Mouse (Mus musculus) erythroblast, adult 5-6 weeks (primary cell): ENCODE measurements around the gene Cacng3. TPM values are rescaled to one million over a fixed set of nuclear protein-coding genes. Genes with fewer than 3 reads are reported as not detected.

Source experiments
- ATAC-seq: replicated peaks from 2 replicates; pipeline ENCODE4 v1.8.0; 2016; ENCODE audit warnings: moderate number of reproducible peaks, mild to moderate bottlenecking, moderate TSS enrichment, inconsistent platforms; ENCODE audit not compliant: poor library complexity, low FRiP score, severe bottlenecking
- total RNA-seq, 2 experiments: library from RNA; stranded (forward) in 1 of 2; stranded (reverse) in 1 of 2; fragments of 150-400 nt in 1 of 2; fragments of 200-764, 138-1000 nt in 1 of 2; gene quantifications; 2 replicates each; pipeline versions ENCODE4 v1.2.3 to v1.2.4; 2015 to 2017; ENCODE audit warnings: low replicate concordance in 2 of 2

The Cacng3 gene
- total RNA-seq (2015; ENCODE audit: low replicate concordance) (not detected in 2 replicates), total RNA-seq (2017; ENCODE audit: low replicate concordance) (not detected in 2 replicates)

DNA sequence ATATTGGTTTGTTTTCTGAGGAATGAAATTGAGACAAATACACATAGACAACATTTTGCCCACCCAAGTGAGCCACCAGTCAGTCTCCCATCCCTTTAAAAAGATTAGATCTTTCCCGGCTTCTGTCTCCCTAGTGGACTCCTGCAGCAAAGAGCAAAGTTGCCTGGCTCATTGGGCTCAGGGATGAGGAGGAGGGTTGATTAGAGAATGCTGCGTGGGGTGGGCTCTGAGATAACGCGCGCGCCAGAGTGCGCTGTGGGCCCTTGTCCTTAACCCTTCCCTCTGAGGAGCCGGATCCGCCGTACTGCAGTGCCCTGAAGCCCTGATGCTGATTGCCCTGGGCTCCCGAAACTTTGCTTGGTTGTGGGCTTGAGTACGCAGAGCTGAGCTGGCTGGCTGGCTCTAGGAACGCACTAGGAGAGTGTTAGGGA, at the start of gene Cacng3:
Gene Cacng3, plus strand, starts transcription at position 51 of the 431 bp plus-strand sequence.
- no peak for ATAC-seq

- ATAC-seq: no peak
These were observed 48.0 kb upstream of the Cacng3 start for GRCm38 (mm10) chr7:122622125-122622774.

GRCm38 (mm10) chr7:122623753-122624152, 46.5 kb upstream of the Cacng3 start:
- ATAC-seq: no peak

DNA sequence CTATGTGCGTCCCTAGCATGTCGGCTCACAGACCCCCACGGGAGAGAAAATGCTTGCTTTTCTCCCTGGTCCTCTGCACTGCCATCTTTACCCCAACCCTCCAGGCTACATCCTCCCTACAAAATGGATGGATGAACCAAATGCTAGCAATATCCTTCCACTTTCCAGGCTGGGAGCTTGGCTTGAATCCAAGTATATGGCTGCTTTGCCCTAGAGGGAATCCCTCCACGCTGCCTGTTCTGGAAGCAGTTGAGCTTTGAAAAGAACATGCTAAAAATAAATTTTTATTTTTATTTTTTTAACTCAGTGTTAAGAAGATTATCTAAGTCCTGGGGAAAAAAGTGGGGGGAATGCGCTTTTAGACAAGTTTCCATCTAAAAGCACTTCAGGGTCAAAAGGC, 42.2 kb upstream of the Cacng3 start:
- no peak for ATAC-seq

- no peak for ATAC-seq
These were observed 39.9 kb upstream of the Cacng3 start for GRCm38 (mm10) chr7:122630386-122630785.

DNA sequence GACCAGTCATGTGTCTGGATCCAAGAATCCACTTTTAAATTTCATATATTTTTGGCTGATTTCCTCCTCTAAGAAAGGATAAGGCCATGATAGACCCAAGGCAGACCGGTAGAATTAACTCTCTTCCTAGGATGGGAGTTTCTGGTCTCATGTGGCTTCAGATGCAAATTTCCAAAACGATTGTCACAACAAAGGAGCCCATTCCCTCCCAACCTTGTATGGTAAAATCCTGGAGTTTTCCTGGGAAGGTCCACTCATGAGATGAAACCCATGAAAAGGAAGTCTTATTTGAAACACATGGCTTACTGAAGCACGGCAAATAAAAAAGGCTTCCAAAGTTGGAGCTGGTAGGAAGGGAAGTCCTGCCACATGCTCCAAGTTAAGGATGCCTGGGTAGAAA, 39.1 kb upstream of the Cacng3 start:
- ATAC-seq: no peak

DNA sequence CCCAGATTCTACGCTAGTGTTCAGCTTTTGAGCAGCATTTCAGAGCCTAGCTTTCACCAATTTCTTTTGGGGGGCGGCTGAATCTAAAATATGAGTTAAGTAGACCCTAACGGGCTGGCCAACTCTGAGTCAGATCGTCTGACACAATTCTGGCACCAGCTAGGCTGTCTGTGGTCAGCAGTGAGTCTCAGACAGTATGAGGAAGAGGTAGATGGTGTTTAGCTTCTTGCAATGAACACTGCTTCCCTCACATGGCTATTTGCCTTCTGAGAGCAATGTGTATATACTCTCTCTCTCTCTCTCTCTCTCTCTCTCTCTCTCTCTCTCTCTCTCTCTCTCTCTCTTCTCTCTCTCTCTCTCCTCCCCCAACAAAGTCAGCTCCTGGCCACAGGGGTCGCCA, 37.3 kb upstream of the Cacng3 start:
- no peak for ATAC-seq

DNA sequence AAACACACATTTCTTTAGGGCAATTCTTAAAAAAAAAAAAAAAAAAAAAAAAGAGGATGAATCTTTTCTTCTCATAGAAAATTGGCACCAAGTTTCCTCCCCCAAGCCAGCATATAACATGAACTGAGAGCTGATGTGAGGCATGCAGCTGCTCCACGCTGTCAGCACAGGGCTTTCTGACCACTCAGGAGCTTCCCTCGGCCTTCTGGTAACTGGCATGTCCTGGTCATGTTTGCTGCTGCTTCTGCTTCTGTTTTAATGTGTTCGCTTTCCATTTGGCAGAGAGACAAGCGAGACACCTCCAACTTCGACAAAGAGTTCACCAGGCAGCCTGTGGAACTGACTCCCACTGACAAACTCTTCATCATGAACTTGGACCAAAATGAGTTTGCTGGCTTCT, 36.8 kb upstream of the Cacng3 start:
- no peak for ATAC-seq

- ATAC-seq: no peak
These were observed 26.6 kb upstream of the Cacng3 start for GRCm38 (mm10) chr7:122643676-122644075.

DNA sequence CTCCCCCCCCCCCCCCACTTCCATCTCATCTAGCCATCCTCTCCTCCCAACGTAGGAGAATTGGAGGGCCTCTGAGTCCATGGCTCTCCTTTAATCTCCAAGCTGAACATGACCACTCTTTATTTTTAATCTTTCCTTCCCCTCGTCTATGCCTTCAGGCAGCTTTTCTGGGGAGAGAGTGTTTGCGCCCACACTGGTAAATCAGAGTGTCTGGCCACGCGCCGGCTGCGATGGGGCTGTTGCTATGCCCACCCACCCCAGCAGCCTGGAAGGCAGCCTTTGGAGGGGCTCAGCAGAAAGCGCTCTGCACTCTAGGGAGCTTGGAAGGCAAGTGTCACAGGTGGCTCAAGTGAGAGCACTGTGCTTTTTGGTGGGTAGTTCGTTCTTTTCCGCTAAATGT, 21.0 kb upstream of the Cacng3 start:
- ATAC-seq: no peak

- no peak for ATAC-seq
These were observed 17.8 kb upstream of the Cacng3 start for GRCm38 (mm10) chr7:122652523-122652922.

GRCm38 (mm10) chr7:122656671-122657070, 13.6 kb upstream of the Cacng3 start:
- ATAC-seq: no peak

DNA sequence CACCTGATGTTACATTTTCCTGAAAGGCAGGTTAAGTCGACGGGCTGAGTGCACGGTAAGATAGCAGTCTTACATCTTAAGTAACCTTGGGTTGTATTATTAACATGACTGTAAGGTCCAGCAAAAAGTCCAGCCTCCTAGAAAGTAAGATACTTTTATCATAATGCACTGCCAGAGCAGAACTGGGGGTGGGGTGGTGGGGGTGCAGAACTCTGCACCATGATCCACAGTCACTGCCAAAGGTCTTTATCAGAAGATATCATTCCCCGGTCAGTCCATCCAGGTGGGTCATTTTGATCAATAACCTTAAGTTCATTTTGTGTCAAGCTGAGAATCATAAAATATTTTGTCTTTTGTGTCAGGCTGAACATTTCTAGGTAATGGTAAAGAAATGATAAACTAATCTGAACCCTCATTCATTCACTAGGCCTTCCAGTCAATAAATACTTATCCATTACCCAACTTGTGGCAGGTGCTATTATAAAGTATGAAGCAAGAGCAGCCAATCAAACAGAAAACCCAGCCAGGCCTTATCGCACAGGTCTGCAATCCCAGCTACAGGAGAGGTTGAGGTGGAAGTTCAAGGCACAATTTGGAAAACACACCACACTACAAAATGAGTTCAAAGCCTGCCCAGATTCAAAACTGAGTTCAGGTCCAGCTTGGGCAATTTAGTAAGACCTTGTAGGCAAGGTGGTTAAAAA, 12.7 kb upstream of the Cacng3 start:
- ATAC-seq: no peak

GRCm38 (mm10) chr7:122665311-122666049, 4.8 kb upstream of the Cacng3 start:
- no peak for ATAC-seq

DNA sequence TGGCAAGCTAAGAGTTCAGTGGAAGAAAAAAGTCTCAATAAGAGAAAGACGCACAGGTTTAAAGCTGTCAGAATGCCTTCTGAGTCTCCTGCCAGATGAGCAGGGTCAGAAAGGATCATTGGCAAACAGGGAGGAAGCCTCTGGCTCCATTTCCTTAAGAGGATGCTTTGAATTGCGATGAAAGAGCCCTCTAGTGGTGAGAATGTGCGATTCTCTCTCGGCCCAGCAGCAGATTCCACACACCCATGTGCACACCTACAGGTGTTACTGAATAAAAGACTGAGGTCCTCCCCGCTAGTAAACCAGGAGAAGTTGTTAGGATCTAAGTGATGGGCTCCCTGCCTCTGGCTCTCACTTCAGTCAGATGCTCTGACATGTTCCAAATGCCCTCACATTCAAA, 2.4 kb upstream of the Cacng3 start:
- no peak for ATAC-seq

DNA sequence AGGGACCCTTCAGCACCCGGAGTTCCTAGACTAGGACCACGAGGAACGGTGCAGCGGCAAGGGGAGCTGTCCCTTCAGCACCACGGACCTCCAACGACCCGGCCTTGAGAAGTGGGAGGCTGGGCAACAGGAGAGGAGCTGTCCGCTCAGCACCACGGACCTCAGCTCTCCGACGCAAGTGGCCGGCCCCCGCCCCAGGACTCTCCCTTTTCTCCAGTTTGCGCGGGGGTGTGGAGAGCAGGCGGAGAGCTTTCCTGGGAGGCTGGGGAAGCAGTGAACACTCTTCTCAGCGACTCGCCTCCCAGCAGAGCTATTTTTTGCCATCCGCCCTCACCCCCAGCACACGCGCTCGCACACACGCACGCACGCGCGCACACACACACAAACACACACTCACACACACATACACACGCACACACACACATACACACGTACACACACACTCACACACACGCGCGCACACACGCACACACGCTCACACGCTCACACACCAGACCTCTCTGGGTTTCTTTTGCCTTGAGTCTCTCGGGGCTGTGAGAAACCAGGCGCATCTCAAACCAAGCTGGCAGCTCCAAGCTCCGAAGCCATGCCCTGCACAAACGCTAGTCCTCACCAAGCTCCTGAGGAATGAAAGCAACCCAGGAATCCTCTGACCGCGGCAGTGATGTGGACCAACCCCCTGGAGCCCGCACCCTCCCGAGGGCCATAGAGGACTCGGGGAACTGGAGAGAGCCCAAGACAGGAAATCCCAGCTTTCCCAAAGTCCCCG, 765 bp downstream of the Cacng3 start:
- ATAC-seq: no peak

- ATAC-seq: no peak
These were observed 2.7 kb downstream of the Cacng3 start for GRCm38 (mm10) chr7:122672981-122673380.

- no peak for ATAC-seq
These were observed 4.9 kb downstream of the Cacng3 start for GRCm38 (mm10) chr7:122675207-122675606.

- no peak for ATAC-seq
These were observed 31.5 kb downstream of the Cacng3 start for GRCm38 (mm10) chr7:122701751-122702150.

DNA sequence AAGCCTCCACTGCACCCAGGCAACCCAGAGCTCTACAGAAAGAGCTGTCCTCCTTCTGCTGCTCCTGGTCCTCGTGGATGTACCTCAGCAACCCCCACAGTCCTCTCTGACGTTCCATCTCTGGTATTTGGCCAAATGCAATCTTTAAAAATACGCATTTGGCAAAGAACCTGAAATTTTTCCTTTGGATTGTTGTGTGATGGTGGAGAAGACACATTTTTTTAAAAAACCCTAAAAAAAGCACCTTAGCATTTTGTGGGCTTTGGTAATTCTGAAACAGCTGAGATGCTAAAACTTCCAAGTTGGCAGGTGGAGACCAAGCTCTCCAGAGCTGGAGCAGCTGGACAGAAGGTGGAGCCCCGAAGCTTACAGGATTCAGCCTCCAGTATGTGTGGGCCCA, 32.2 kb downstream of the Cacng3 start:
- ATAC-seq: no peak
